Mouse (Mus musculus): ENCODE results near the gene Arhgef9. TPM values are rescaled to one million over a fixed set of nuclear protein-coding genes. Genes with fewer than 3 reads are reported as not detected.

Arhgef9 gene
- polyA plus RNA-seq, 1 experiment: 0.20 TPM

DNA sequence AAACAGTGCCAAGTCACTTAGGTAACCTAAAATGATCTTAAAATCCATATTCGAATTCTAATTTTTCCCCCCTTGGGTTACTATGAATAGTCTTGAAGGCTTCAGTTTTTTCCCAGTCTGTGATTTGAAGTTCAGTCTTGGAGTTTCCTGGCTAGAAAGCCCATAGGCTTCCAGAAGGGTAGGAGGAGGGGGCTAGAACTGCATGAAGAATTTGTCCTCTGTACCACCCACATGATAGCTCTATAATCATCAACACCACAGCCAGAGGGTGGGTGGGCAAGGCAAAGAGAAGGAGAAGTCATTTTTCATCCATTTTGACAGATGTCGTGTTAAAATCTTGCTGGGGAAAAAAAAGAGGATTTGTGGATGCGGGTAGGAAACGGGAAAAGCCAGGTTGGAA lies 58.0 kb downstream of the Arhgef9 start:
- Histone ChIP-seq H3K4me1 (no peaks in the 10 kb centered on the region), H3K27me3 (replicated peaks) (peaks cover 9% of the 10 kb centered on the region), H3K9me3 (no peaks in the 10 kb centered on the region), H3K36me3 (replicated peaks; ENCODE audit: low read length) (no peaks in the 10 kb centered on the region), H3K4me3 (replicated peaks) (no peak overlapping the region)
- no peak for TF ChIP-seq FLI1 (IDR thresholded peaks at IDR 0.05; ENCODE audit: low read length)
- TF ChIP-seq GATA1 (IDR thresholded peaks at IDR 0.05; ENCODE audit: borderline replicate concordance, low read length): no peak

- H3K27me3 ChIP-seq (replicated peaks): peaks cover 8% of the 10 kb centered on the region
- H3K4me1 ChIP-seq: no peaks in the 10 kb centered on the region
- H3K4me3 ChIP-seq (replicated peaks): no peak overlapping the region
- H3K9me3 ChIP-seq: no peaks in the 10 kb centered on the region
- H3K36me3 ChIP-seq (replicated peaks; ENCODE audit: low read length): no peaks in the 10 kb centered on the region
- no peak for TF ChIP-seq GATA1 (IDR thresholded peaks at IDR 0.05; ENCODE audit: borderline replicate concordance, low read length)
- no peak for TF ChIP-seq FLI1 (IDR thresholded peaks at IDR 0.05; ENCODE audit: low read length)
These were observed 63.2 kb downstream of the Arhgef9 start for GRCm38 (mm10) chrX:95133502-95133901.

- no peaks in the 10 kb centered on the region for H3K36me3 ChIP-seq (replicated peaks; ENCODE audit: low read length)
- no peak overlapping the region for H3K4me3 ChIP-seq (replicated peaks)
- H3K9me3 ChIP-seq: no peaks in the 10 kb centered on the region
- no peaks in the 10 kb centered on the region for H3K4me1 ChIP-seq
- peaks cover 8% of the 10 kb centered on the region for H3K27me3 ChIP-seq (replicated peaks)
- TF ChIP-seq GATA1 (IDR thresholded peaks at IDR 0.05; ENCODE audit: borderline replicate concordance, low read length): no peak
- TF ChIP-seq FLI1 (IDR thresholded peaks at IDR 0.05; ENCODE audit: low read length): no peak
These were observed 63.7 kb downstream of the Arhgef9 start for GRCm38 (mm10) chrX:95132996-95133395.

DNA sequence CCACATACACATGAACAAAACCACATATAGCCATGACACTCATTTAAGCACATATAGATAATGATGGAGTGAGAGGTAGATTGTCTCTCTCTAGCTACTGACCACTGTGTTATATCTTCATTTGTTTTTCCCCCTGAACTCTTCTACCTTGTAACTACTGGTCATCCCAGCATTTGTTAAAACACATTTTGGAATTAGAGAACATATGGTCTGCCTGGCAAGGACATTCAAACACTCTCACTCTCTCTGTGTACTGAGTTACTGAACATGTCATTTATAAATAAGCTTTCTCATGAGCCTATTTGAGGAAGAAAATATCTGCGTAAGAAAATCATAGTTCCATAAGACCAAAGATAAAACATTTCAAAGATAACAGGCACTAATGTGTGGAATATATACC lies 64.9 kb downstream of the Arhgef9 start:
- Histone ChIP-seq H3K4me3 (replicated peaks) (no peak overlapping the region), H3K9me3 (no peaks in the 10 kb centered on the region), H3K4me1 (no peaks in the 10 kb centered on the region), H3K36me3 (replicated peaks; ENCODE audit: low read length) (no peaks in the 10 kb centered on the region), H3K27me3 (replicated peaks) (peaks cover 6% of the 10 kb centered on the region)
- TF ChIP-seq FLI1 (IDR thresholded peaks at IDR 0.05; ENCODE audit: low read length): no peak
- TF ChIP-seq GATA1 (IDR thresholded peaks at IDR 0.05; ENCODE audit: borderline replicate concordance, low read length): no peak

GRCm38 (mm10) chrX:95123462-95123861 lies 73.2 kb downstream of the Arhgef9 start:
- no peaks in the 10 kb centered on the region for H3K36me3 ChIP-seq (replicated peaks; ENCODE audit: low read length)
- TF ChIP-seq GATA1 (IDR thresholded peaks at IDR 0.05; ENCODE audit: borderline replicate concordance, low read length): no peak
- no peak for TF ChIP-seq FLI1 (IDR thresholded peaks at IDR 0.05; ENCODE audit: low read length)
- no peaks in the 10 kb centered on the region for H3K4me1 ChIP-seq
- H3K9me3 ChIP-seq: no peaks in the 10 kb centered on the region
- H3K4me3 ChIP-seq (replicated peaks): no peak overlapping the region
- peaks cover 2% of the 10 kb centered on the region for H3K27me3 ChIP-seq (replicated peaks)

- no peak overlapping the region for H3K4me3 ChIP-seq (replicated peaks)
- no peaks in the 10 kb centered on the region for H3K4me1 ChIP-seq
- H3K9me3 ChIP-seq: no peaks in the 10 kb centered on the region
- TF ChIP-seq FLI1 (IDR thresholded peaks at IDR 0.05; ENCODE audit: low read length): no peak
- no peak for TF ChIP-seq GATA1 (IDR thresholded peaks at IDR 0.05; ENCODE audit: borderline replicate concordance, low read length)
- H3K36me3 ChIP-seq (replicated peaks; ENCODE audit: low read length): no peaks in the 10 kb centered on the region
- no peaks in the 10 kb centered on the region for H3K27me3 ChIP-seq (replicated peaks)
These were observed 92.3 kb downstream of the Arhgef9 start for GRCm38 (mm10) chrX:95104361-95104760.

DNA sequence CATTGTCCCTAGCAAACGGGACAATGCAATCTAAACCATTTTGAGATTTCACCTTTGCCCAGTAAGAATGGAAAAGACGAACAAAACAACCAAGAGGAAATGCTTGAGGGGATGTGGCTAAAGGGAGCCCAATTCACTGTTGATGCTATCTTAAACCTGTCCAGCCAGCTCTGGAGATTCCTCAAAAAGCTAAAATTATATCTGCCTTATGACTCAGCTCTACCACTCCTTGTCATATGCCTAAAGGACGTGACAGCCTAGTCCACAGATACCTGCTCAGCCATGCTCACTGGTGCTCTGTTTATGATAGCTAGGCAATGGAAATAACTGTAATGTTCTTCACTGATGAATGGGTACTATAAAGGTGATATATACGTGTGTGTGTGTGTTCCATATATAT lies 109.0 kb downstream of the Arhgef9 start:
- no peak for TF ChIP-seq GATA1 (IDR thresholded peaks at IDR 0.05; ENCODE audit: borderline replicate concordance, low read length)
- TF ChIP-seq FLI1 (IDR thresholded peaks at IDR 0.05; ENCODE audit: low read length): no peak
- Histone ChIP-seq H3K9me3 (no peaks in the 10 kb centered on the region), H3K27me3 (replicated peaks) (no peaks in the 10 kb centered on the region), H3K4me1 (peaks cover 5% of the 10 kb centered on the region), H3K36me3 (replicated peaks; ENCODE audit: low read length) (no peaks in the 10 kb centered on the region), H3K4me3 (replicated peaks) (no peak overlapping the region)

DNA sequence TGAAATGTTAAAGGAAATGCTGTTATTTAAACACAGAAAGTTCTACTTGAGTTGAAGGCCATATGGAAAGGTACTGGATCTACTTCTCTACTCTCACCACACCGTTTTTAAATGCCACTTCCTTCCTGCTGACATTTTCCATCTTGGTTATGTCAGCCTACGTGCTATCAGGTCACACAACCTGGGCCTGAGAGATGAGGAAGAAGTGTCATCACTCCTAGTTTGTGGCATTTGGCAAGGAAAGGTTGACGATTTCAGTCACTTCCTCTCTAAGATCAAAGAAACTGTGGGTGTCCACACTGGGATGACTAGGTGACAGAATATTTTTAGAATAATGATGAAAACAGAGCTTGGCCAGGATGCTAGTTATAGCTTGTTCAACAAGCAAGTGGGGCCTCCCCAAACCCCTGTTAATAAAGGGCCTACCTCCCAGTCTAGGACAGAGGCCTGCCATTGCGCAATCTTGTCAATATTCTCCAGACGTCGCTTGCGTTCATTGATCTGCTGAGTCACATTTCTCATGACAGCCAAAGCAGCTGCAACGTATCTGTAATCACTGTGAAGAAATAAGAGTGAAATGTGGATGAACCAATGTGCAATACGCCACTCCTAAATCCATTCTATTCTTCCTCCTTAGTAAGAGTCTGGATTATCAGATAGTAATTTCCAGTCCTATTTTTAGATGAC lies 119.5 kb downstream of the Arhgef9 start:
- H3K9me3 ChIP-seq: no peaks in the 10 kb centered on the region
- H3K36me3 ChIP-seq (replicated peaks; ENCODE audit: low read length): no peaks in the 10 kb centered on the region
- H3K4me3 ChIP-seq (replicated peaks): no peak overlapping the region
- no peak for TF ChIP-seq GATA1 (IDR thresholded peaks at IDR 0.05; ENCODE audit: borderline replicate concordance, low read length)
- TF ChIP-seq FLI1 (IDR thresholded peaks at IDR 0.05; ENCODE audit: low read length): no peak
- peaks cover 6% of the 10 kb centered on the region for H3K4me1 ChIP-seq
- peaks cover 7% of the 10 kb centered on the region for H3K27me3 ChIP-seq (replicated peaks)

DNA sequence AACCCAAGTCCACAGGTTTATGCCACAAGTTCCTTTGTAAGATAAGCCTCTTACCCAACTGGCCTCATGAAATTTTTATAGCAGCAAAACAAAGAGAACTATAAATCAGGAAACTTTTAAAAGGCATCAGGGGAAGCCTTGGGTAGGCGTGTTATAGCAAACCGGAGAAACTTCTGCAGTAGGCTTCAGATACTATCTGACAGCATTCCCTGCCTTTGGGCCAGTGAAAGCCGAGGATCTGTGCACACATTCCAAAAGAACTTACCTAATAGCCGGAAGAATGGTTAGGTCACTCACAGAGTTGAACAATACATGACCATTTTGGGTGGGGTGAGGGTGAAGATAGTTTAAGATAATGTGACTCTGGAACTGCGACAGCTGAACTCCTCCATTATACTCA lies 168.7 kb downstream of the Arhgef9 start:
- no peak overlapping the region for H3K4me3 ChIP-seq (replicated peaks)
- TF ChIP-seq FLI1 (IDR thresholded peaks at IDR 0.05; ENCODE audit: low read length): no peak
- no peak for TF ChIP-seq GATA1 (IDR thresholded peaks at IDR 0.05; ENCODE audit: borderline replicate concordance, low read length)
- 0 out of 2 replicates have a peak, but pooled peaks cover 4% of the 10 kb centered on the region for H3K9me3 ChIP-seq
- no peaks in the 10 kb centered on the region for H3K36me3 ChIP-seq (replicated peaks; ENCODE audit: low read length)
- H3K4me1 ChIP-seq: peaks cover 14% of the 10 kb centered on the region
- H3K27me3 ChIP-seq (replicated peaks): peaks cover 17% of the 10 kb centered on the region

DNA sequence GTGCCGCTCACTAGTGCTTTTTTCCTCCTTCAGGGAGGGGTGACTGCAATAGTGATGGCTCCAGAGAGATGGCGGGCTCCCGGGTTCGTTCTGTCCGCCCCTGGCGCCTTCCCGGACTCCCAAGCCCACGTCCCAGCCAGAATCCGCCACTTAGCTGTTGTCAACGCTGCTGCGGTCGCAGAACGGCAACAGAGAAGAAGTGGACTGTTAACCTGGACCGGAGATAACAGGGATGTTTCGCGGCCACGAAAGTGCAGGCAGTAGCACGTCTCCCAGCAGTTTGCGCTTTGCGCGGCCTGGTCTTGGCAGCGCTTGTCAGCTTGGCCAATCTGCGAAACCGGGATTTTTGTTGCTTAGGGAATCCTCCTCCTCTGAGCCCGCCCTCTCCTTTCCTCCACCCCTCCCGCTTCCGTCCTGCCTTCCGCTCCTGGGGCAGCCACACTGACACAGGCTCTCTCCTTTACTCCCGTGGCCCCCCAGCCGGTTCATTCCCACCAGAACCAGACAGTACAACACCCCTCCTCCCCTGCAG lies 170.2 kb downstream of the Arhgef9 start, which contains the start of gene Spin4:
TSS of gene Spin4 (minus strand) at position 322 of the 532 bp plus-strand sequence.
- Histone ChIP-seq H3K9me3 (0 out of 2 replicates have a peak, but pooled peaks cover 4% of the 10 kb centered on the region), H3K36me3 (replicated peaks; ENCODE audit: low read length) (no peaks in the 10 kb centered on the region), H3K4me3 (replicated peaks) (peak within 1 kb of the TSS; percentile 93), H3K27me3 (replicated peaks) (peaks cover 17% of the 10 kb centered on the region), H3K4me1 (peaks cover 14% of the 10 kb centered on the region)
- TF ChIP-seq FLI1 (IDR thresholded peaks at IDR 0.05; ENCODE audit: low read length): no peak
